Mouse (Mus musculus) heart, postnatal 0 days (tissue): ENCODE measurements around the gene Pigp. TPM values are rescaled to one million over a fixed set of nuclear protein-coding genes. Genes with fewer than 3 reads are reported as not detected.
"Not testable (repeated sequence)": the region's sequence is repeated elsewhere in the genome, so short reads cannot be mapped to it uniquely, and the experiment has no call there.

Experiments
- ATAC-seq: fragments of 200-750 bp; cut with Nextera tagmentation; 2 replicates; pipeline ENCODE4 v1.8.0; 2017; ENCODE audit warnings: low read depth, moderate number of reproducible peaks, moderate library complexity; ENCODE audit not compliant: insufficient read depth
- DNase-seq: peaks from one replicate; pipeline ENCODE4 v3.0.0-alpha.2; 2016; ENCODE audit warnings: low spot score
- H3K27ac ChIP-seq: fragments of 300-500 bp; sonication (generic); 2 replicates; pipeline ENCODE4 v1.5.1; 2014; ENCODE audit warnings: low read depth, mild to moderate bottlenecking
- H3K27me3 ChIP-seq: fragments of 300-500 bp; sonication (generic); 2 replicates; pipeline ENCODE4 v1.6.1; 2014; ENCODE audit warnings: low read length, mixed read lengths; ENCODE audit not compliant: control insufficient read depth, insufficient read depth
- H3K36me3 ChIP-seq: fragments of 300-500 bp; sonication (generic); replicated peaks from 2 replicates; pipeline ENCODE4 v1.6.1; 2014; ENCODE audit warnings: low read length, mixed read lengths; ENCODE audit not compliant: control insufficient read depth, insufficient read depth
- H3K4me1 ChIP-seq: fragments of 300-500 bp; sonication (generic); 2 replicates; pipeline ENCODE4 v1.6.1; 2014; ENCODE audit warnings: antibody characterized with exemption; ENCODE audit not compliant: control insufficient read depth, insufficient read depth
- H3K4me2 ChIP-seq: fragments of 300-500 bp; sonication (generic); 2 replicates; pipeline ENCODE4 v1.6.1; 2014; ENCODE audit warnings: low read depth, mild to moderate bottlenecking, low read length, moderate library complexity
- H3K4me3 ChIP-seq: fragments of 300-500 bp; sonication (generic); 2 replicates; pipeline ENCODE4 v1.5.1; 2014; ENCODE audit warnings: low read depth, low read length
- H3K9ac ChIP-seq: fragments of 300-500 bp; sonication (generic); replicated peaks from 2 replicates; pipeline ENCODE4 v1.6.1; 2014; ENCODE audit warnings: low read depth, low read length, mixed read lengths
- H3K9me3 ChIP-seq: fragments of 300-500 bp; sonication (generic); replicated peaks from 2 replicates; pipeline ENCODE4 v1.6.1; 2016; ENCODE audit warnings: low read length; ENCODE audit not compliant: control insufficient read depth
- CTCF ChIP-seq: IDR thresholded peaks from 2 replicates; pipeline ENCODE4 v1.5.1; 2016; ENCODE audit warnings: antibody characterized with exemption, control low read depth, low read depth
- EP300 ChIP-seq: IDR thresholded peaks from 2 replicates; pipeline ENCODE4 v1.6.1; 2016; ENCODE audit warnings: antibody characterized with exemption, low read depth
- WGBS: fragments of 180-500 bp; shearing (Covaris S2); extraction: QIAGEN DNeasy Blood & Tissue Kit; methylation state at CpG from one replicate; pipeline ENCODE4 v1.1.7; 2014; 5-methylcytosine and 5-hydroxymethylcytosine counted together
- polyA plus RNA-seq: library from polyadenylated mRNA; unstranded; fragments of >200 nt; fragmentation: Nextera tagmentation; extraction: Ambion mirVana; gene quantifications from 2 replicates; pipeline ENCODE4 v1.2.1, GENCODE M21; 2015
- total RNA-seq: library from RNA; depleted of rRNA; stranded (reverse); fragments of >200 nt; gene quantifications from 2 replicates; pipeline ENCODE4 v1.2.3, GENCODE M21; 2014; ENCODE audit warnings: low replicate concordance

Gene Pigp
- total and polyA plus RNA-seq, 2 experiments from 2014 or later = 134 to 229 TPM

DNA sequence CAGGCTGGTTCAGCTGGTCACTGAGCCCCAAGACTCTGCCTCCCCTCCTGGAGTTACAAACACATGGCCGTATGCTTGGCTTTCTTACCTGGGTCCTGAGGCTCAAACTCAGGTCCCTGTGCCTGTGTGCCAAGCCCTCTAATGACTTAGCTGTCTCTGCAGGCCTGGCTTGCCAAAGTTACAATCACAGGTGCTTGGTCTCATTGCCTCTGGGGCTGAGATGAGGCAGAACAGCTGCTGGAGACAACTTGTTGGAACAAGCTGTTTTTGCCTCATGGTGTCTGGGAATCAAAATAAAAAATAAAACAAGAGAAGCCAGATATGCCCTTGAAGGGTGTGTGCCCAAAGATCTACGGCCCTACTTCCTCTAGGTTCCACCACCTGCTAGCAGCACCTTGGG lies 22.9 kb downstream of the Pigp start:
- Histone ChIP-seq H3K27ac (no peak overlapping the region), H3K27me3 (no peaks in the 10 kb centered on the region), H3K4me3 (no peak overlapping the region), H3K36me3 (no peaks in the 10 kb centered on the region), H3K9ac (no peak overlapping the region), H3K4me1 (no peaks in the 10 kb centered on the region), H3K9me3 (no peaks in the 10 kb centered on the region), H3K4me2 (no peak overlapping the region)
- no peak for ATAC-seq
- 89% methylated on average over 2 of the region's 2 CpGs for WGBS
- DNase-seq = no peak
- no peak for TF ChIP-seq EP300
- no peak for TF ChIP-seq CTCF

DNA sequence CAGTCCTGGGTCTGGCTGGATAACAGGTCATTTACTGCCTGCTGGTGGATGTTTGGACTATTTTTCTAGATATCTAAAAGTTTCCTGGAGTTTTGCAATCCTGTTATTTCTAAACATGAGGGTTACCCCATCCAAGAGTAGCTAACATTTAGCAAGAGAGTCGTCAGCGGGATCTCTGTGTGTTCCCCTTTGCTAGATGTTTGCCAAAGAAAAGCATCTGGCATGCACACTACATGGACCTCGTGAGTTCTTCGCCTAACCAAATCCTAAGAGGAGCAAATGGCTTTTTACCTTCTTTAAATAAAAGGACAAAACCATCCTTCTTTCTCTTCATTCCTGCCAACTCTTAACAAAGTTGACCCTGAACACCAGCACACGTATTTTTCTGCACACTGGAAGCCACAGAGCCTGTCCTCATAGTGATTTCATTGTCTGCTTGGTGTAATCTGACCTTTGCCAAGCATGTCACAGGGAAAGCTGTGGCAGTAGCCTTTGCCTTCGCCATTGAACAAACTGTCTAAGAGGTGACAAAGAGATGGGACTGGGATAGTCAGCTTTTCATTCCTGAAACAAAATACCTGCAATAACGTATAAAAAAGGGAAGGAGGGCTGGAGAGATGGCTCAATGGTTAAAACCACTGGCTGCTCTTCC lies 24.4 kb downstream of the Pigp start:
- H3K36me3 ChIP-seq = no peaks in the 10 kb centered on the region
- H3K9me3 ChIP-seq = no peaks in the 10 kb centered on the region
- no peak overlapping the region for H3K4me3 ChIP-seq
- WGBS = 73% methylated on average over 7 of the region's 7 CpGs
- no peak overlapping the region for H3K27ac ChIP-seq
- H3K4me2 ChIP-seq = no peak overlapping the region
- H3K27me3 ChIP-seq = no peaks in the 10 kb centered on the region
- no peaks in the 10 kb centered on the region for H3K4me1 ChIP-seq
- no peak for ATAC-seq
- TF ChIP-seq EP300 = no peak
- TF ChIP-seq CTCF = no peak
- H3K9ac ChIP-seq = no peak overlapping the region
- no peak for DNase-seq

DNA sequence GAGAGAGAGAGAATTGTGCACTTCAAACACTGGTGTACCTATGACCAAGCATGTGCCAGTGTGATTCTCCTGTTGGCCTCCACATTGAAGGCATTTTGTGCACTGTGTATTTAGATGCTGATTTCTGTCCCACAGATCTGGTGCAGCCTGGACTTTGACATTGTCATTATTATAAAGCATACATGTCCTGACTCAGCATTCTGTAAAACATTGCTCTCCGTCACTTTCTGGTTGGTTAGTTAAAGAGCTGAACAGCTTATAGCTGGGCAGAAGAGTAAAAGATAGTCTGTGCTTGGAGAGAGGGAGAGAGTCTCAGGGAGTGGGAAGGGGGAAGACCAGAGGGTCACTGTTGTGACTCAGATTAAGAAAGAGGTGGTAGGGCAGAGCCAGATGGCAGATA lies 25.9 kb downstream of the Pigp start:
- Histone ChIP-seq H3K4me2 (no peak overlapping the region), H3K27ac (no peak overlapping the region), H3K9ac (no peak overlapping the region), H3K27me3 (no peaks in the 10 kb centered on the region), H3K9me3 (no peaks in the 10 kb centered on the region), H3K4me3 (no peak overlapping the region), H3K4me1 (no peaks in the 10 kb centered on the region), H3K36me3 (no peaks in the 10 kb centered on the region)
- no peak for DNase-seq
- WGBS = 95% methylated on average over 1 of the region's 1 CpGs
- no peak for TF ChIP-seq EP300
- TF ChIP-seq CTCF = no peak
- ATAC-seq = no peak

DNA sequence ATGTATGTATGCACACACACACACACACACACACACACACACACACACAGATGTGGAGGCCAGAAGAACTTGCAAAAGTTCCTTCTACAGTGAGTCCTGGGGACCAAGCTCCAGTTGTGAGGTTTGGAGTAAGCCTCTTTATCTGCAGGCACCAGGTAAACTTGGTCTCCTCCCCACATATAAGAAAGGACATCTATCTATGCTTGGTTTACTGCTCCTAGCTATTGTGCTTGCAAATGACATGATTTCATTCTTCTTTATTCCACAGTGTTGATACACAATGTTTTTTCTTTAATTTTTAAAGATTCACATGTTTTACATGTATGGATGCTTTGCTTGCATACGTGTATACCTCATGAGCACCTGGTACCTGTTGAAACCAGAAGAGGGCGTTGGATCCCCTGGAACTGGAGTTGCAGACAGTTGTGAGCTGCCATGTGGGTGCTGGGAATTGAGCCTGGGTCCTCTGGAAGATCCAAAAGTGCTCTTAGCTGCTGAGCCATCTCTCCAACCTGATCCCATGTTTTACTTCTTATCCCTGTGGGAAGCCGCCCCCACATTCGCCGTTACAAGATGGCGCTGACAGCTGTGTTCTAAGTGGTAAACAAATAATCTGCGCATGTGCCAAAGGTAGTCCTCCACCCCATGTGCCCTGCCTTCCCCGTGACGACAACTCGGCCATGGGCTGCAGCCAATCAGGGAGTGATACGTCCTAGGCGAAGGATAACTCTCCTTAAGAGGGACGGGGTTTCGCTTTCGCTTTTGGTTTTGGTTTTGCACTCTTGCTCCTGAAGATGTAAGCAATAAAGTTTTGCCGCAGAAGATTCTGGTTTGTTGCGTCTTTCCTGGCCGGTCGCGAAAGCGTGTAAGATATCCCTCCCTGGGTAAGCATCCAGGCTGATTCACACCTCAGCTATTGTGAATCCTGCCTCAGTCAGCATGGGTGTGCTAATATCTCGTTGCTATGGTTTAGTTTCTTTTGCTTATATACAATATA lies 32.2 kb downstream of the Pigp start:
- H3K9me3 ChIP-seq, H3K36me3 ChIP-seq, H3K4me2 ChIP-seq, H3K4me1 ChIP-seq, DNase-seq, H3K9ac ChIP-seq, H3K27me3 ChIP-seq, H3K27ac ChIP-seq, ATAC-seq, H3K4me3 ChIP-seq: not testable (repeated sequence)
- 88% methylated on average over 18 of the region's 22 CpGs for WGBS

DNA sequence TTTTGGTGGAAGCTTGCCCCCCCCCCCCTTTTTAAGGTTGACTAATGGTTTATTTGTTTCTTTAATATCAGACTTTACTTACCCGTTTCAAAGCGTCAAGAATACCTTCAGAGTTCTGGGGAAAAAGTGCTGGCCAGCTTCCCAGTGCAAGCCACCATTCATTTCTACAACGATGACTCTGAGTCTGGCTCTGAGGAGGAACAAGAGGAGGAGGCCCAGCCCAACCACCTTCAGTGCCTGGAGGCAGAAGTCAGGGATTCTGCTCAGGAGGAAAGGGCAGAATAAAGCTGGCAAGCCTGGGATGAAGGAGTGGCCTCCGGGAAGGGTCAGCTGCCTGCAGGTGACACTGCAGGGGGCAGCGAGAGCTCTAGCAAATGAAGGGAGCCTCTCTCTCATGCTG lies 36.0 kb downstream of the Pigp start:
- H3K4me3 ChIP-seq = no peak overlapping the region
- no peak overlapping the region for H3K27ac ChIP-seq
- H3K9ac ChIP-seq = no peak overlapping the region
- TF ChIP-seq CTCF (no peak), EP300 (no peak)
- ATAC-seq = no peak
- DNase-seq = no peak
- 34% methylated on average over 5 of the region's 5 CpGs for WGBS
- no peaks in the 10 kb centered on the region for H3K27me3 ChIP-seq
- no peaks in the 10 kb centered on the region for H3K4me1 ChIP-seq
- no peak overlapping the region for H3K4me2 ChIP-seq
- H3K9me3 ChIP-seq = no peaks in the 10 kb centered on the region
- H3K36me3 ChIP-seq = no peaks in the 10 kb centered on the region
